Mouse (Mus musculus) bone marrow macrophage, adult 2 months (primary cell): ENCODE data around the gene Mxi1. TPM values are rescaled to one million over a fixed set of nuclear protein-coding genes. Genes with fewer than 3 reads are reported as not detected.

Experiments
- H3K27ac ChIP-seq: 2 replicates; pipeline ENCODE4 v1.5.1; 2012; ENCODE audit warnings: low read depth, low read length; ENCODE audit not compliant: insufficient read depth
- H3K4me1 ChIP-seq: 2 replicates; pipeline ENCODE4 v1.6.1; 2012; ENCODE audit warnings: low read length; ENCODE audit not compliant: control insufficient read depth, insufficient read depth
- H3K4me3 ChIP-seq: 2 replicates; pipeline ENCODE4 v1.5.1; 2012; ENCODE audit warnings: mild to moderate bottlenecking, low read length, moderate library complexity; ENCODE audit not compliant: insufficient read depth
- CTCF ChIP-seq: IDR thresholded peaks from 2 replicates; pipeline ENCODE4 v1.5.1; 2012; ENCODE audit warnings: low read depth, mild to moderate bottlenecking, low read length, moderate library complexity
- POLR2A ChIP-seq: IDR thresholded peaks from 2 replicates; pipeline ENCODE4 v1.6.1; 2012; ENCODE audit warnings: mild to moderate bottlenecking, low read depth, low read length, borderline replicate concordance
- polyA plus RNA-seq: library from polyadenylated mRNA; stranded (reverse); fragments of >200 nt; gene quantifications from 2 replicates; pipeline ENCODE4 v1.2.4, GENCODE M21; 2012; ENCODE audit not compliant: missing spikeins, insufficient read depth, insufficient read length

Gene Mxi1
- polyA plus RNA-seq, 1 experiment, result 49.2 TPM

GRCm38 (mm10) chr19:53276902-53277707, 33.2 kb upstream of the Mxi1 start:
- TF ChIP-seq CTCF, result no peak
- TF ChIP-seq POLR2A, result no peak
- Histone ChIP-seq H3K27ac (no peak overlapping the region), H3K4me3 (no peak overlapping the region), H3K4me1 (peaks cover 29% of the 10 kb centered on the region)

DNA sequence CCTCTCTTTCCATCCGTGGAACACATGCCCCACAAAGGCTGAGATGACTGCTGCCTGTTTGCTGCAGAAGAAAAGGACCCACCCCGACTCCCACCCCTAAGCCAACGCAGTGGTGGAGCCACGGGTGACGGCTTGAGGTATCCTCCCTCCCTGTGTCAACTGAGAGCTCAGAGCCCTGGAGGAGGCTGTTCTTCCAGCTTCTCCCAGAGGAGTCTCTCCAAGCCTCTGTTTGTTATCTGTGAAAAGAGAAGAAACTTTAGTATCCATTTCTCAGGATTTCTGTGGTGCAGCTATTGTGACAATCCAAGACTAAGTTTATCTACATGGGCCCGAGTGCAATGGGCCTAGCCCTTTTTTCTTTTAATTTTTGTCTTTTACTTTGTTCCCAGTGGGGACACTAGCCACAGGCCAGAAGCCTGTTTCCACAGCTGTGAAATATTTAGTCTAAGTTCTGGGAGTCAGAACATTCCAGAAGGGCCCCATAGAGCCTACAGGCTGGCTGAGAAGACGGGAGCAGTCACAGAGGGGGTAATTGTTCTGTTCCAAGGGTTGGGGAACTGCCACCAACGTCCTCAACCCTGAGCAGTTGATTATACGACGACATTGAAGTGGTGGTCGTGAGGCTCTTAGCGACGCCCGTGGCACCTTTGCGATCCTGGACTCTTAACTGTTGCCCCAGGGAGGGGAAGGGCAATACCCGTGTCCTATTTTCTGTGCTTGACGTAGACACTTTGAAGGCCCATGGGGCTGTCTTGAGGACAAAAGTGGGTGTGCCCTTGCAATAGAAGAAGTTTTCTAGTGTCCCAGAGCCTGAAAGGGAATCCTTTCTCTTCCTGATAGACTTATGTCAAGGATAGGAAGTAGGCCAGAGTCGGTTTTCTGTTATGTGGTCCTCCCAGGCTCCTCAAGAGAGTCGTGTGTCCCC, 31.6 kb upstream of the Mxi1 start:
- no peak overlapping the region for H3K4me3 ChIP-seq
- peaks cover 22% of the 10 kb centered on the region for H3K4me1 ChIP-seq
- TF ChIP-seq CTCF, result no peak
- no peak for TF ChIP-seq POLR2A
- no peak overlapping the region for H3K27ac ChIP-seq

DNA sequence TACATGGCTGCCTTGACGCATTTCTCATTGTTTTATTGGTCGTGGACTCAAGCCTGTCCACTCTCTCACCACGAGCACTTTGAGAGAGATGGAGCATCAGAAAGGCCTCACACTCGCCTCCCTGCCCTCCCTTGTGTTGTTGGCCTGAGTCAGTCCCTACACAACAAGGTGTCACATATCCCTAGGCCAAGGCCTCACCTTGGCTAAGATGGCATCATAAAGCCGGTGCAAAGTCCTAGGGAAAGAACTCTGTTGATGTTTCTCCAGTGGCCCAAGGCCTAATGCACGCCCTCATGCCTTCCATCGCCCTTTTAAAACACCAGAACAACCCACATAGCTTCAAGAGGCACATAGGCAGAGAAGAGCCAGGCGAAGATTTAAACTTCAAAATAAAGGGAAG, 30.1 kb upstream of the Mxi1 start:
- peaks cover 13% of the 10 kb centered on the region for H3K4me1 ChIP-seq
- no peak overlapping the region for H3K27ac ChIP-seq
- no peak for TF ChIP-seq CTCF
- TF ChIP-seq POLR2A, result no peak
- H3K4me3 ChIP-seq, result no peak overlapping the region

DNA sequence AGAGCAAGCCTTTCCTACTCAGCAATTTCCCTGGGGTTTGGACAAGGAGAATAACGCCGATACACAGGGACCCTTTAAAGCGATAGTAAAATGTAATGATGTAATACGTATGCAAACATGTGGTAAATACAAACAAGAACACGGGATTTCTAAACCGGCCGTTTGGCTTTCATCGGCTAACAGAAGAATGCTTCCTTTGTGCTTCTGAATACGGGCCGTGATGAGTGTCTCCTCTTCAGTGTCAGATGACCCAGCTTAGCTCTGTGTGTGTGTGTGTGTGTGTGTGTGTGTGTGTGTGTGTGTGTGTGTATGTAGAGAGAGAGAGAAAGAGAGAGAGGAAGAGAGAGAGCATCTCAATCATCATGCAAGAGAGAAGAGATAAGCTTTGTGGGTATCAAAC, 27.7 kb upstream of the Mxi1 start:
- Histone ChIP-seq H3K4me3 (no peak overlapping the region), H3K27ac (no peak overlapping the region), H3K4me1 (peaks cover 19% of the 10 kb centered on the region)
- TF ChIP-seq CTCF (no peak), POLR2A (no peak)

DNA sequence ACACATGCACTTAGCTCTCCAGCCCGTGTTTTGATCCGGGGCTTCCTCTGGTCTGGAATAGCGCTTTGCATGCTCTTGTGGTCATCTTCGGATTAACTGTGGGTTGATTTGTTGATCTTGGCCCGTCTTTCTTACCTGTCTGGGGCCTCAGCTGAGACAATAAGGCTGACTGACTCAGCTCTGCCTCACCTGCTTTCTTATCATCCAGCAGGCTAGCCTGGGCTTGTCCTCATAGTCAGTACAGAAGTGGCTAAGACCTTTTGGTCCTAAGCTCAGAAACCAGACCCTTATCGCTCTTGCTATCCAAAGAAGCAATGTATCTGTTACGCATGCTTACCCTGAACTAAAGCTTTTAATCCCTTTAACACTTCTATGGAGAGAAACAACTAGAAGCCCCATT, 26.6 kb upstream of the Mxi1 start:
- Histone ChIP-seq H3K4me3 (no peak overlapping the region), H3K4me1 (peaks cover 19% of the 10 kb centered on the region), H3K27ac (no peak overlapping the region; the same call in 1 of the 2 replicates)
- TF ChIP-seq CTCF, result no peak
- no peak for TF ChIP-seq POLR2A

DNA sequence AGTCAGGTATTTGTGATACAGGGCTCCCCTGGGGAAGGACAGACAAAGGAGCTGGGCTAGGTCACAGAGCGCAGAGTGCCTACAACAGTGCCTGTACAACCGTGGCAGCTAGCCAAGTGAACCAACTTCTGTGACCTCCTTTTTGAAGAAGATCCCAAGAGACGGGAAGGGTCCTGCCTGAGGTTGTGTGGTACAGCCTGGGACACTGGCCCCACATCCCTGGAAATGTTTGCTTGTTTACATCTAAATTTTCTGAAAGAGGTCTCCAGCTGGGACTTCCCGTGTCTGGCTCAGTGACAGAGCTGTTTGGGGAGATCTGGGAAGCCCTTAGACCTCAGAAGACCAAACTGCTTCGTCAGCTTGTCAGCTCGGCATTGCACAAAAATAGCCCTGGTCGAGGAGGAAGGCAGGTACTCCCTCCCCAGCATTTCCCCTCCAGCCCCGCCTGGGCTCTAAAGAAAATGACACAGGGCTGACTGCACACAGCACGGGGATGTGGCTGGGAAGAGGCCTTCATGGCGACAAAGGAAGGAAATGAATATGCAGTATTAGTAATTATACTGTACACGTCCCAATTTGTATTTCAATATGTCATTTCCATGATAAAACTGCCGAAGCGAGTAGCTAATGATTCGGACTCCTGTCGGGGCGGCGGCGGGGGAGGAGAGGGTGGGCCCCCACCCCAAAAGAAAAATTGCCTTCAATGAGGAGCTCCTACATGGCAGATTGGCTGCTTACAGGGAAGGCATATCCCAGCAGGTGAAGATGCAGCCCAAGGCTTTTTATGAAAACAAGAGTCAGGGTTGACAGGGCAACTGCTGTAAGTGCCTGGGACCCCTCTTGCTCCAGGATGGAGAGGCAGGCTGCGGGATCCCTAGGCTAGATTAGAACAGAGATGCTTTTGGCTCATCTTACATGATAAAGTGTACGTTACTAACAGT, 25.8 kb upstream of the Mxi1 start:
- Histone ChIP-seq H3K4me1 (peaks cover 19% of the 10 kb centered on the region), H3K4me3 (peak overlapping the region; percentile 4; the same call in 1 of the 2 replicates), H3K27ac (peak overlapping the region; percentile 36)
- TF ChIP-seq POLR2A, result no peak
- TF ChIP-seq CTCF, result no peak

DNA sequence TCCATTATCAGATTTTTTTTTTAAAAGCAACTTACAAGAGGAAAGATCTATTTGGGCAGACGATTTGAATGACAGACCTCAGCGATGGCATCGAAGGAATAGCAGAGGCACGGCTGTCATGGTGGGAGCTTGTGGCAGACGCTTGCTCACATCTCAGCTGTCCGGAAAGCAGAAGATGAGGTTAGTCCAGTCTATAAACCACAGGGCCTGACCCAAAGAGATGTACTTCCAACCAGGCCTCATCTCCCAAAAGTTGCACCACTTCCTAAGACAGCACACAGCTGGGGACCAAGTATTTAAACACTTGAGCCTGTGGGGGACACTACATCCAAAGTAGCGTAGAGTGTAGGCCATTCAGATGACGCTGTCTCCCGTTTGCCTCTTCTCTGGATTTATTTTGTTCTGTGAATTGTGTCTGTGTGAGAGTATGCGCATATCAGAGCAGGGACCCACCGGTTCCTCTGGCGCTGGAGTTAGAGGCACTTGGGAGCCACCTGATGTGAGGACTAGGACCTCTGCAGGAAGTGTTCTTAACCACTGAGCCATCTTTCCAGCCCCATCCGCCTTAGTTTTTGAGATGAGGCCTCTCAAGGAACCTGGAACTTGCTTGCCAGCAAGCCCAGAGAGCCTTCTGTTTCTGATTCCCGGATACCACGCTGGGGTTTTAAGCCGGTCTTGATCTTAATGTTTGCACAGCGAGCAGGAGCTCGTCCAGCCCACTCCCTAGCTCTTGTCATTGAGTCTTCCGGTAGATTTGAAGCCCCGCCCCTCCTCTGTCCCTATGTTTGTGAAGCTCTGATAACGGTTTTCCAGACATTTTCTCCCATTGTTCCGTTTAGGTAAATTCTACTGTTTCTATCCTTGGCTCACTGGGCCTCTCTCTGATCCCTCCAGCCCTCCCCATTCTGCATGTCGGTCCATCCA, 13.7 kb upstream of the Mxi1 start:
- no peak for TF ChIP-seq CTCF
- no peak for TF ChIP-seq POLR2A
- Histone ChIP-seq H3K27ac (no peak overlapping the region), H3K4me3 (no peak overlapping the region), H3K4me1 (no peaks in the 10 kb centered on the region)

DNA sequence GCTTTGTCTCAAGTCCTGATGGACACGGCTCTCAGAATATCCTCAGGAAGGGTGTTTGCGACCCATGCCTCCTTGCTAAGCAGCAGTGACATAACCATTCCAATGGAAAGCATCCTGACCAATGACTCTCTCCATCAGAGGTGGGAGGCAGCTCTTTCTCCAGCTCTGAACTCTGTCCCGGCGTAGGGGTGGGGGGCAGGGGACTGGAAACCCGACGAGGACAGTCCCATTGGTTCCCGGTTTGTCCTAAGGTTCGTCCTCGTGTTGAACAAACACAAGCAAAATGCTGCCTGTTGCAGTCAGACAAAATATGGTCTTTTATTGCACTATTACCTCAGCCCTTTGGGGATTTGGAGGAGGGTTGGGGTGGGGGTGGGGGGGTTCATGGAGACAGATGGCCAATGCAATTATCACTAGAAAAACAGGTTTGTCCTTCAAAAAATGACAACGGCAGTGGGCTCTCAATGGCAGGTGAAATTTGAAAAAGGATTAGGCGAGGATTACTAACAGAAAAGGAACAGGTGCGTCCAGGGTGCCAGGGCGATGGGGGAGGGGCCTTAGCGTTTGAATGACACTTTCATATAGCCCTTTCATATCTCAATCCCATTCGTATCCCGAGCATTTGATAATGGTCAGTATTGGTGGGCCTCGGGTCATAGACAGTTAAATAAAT, 11.0 kb upstream of the Mxi1 start:
- no peak overlapping the region for H3K27ac ChIP-seq
- TF ChIP-seq CTCF, result no peak
- no peak for TF ChIP-seq POLR2A
- no peak overlapping the region for H3K4me3 ChIP-seq
- H3K4me1 ChIP-seq, result 0 out of 2 replicates have a peak, but pooled peaks cover 3% of the 10 kb centered on the region
